Mouse (Mus musculus) ES-Bruce4 (cell line): ENCODE data around the gene Tfrc.

Experiments
- CTCF ChIP-seq: IDR thresholded peaks from one replicate; pipeline ENCODE4 v1.8.1; 2011; ENCODE audit warnings: low read depth, low read length
- EP300 ChIP-seq: IDR thresholded peaks from 2 replicates; pipeline ENCODE4 v1.6.1; 2011; ENCODE audit warnings: low read depth, low read length; ENCODE audit not compliant: insufficient read depth

DNA sequence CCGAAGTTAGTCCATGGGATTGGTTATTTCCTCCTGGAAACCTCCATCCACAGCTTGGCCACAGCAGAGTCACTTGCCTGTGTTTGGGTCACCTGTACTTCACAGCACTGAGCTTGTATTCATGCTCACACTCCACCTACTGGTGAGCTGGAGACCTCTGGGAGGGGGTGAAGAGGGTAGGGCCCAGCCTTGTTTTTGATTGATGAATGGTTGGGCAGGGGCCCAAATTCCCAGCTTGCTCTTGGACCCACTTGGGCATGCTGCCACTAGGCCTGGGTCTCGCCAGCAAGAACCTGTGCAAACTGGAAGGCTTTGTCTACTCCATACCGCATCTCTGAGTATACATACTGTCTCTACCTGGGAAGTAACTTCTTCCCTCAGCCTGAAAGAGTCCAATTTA is 26.6 kb downstream of the Tfrc start:
- TF ChIP-seq EP300 (no peak), CTCF (peak; percentile 38)
